Mouse (Mus musculus): ENCODE data around the gene Igtp.

DNA sequence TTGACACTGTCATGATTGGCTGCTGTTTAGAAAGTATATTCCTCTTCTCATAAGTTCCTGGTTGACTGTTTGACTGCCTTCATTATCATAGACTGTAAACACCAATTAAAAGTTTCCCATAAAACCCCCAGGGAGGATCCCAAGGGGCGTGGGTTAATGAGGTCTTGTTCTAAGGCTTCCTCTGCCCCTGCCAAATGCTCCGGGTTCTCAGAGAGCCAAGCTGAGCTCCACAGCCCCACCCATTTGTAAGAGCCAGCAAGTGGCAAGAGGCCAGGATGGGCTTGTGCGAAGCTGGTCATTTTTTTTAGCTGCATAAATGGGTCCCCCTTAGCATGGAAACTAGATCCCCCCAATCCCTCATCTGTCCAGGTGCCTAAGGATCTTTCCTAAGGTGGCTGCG is 47.9 kb downstream of the Igtp start:
- TF ChIP-seq POLR2A (IDR thresholded peaks at IDR 0.05; ENCODE audit: borderline replicate concordance, extremely low read depth, insufficient read depth, insufficient read length, poor library complexity, severe bottlenecking) (no peak), CTCF (IDR thresholded peaks at IDR 0.05; ENCODE audit: borderline replicate concordance, extremely low read depth, insufficient read depth, insufficient read length) (no peak)
